Comparison of ENCODE assay signal across 25 mouse cellular contexts in the genomic region with DNA sequence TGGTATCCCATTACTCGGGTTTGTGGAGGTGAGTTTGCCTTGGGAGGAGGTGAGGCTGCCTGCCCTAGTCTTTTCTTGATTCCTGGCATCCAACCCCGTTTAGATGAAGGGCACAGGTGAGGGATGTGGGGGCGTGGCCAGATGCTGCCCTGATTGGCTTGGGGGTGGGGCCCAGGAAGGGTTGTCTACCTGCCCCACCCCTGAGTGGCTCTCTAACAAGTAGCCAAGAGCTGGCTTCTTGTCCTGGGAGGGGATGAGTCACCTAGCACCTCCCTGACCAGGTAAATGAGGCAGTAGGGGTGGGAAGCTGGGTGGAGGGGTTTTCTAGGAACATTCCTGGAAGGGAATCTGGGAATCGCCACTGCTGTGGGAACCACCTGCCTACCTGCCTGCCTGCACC.
DNase-seq lines count a peak whose midpoint lies in the region; ATAC-seq lines count a peak whose summit lies in the region.
"Had no signal": no experiment of that assay in that cellular context is flagged by ENCODE, and none has a peak within 500 bp of the region (broad histone marks: within the 10 kb centered on the region; RNA-seq: fewer than 3 reads in every experiment).

No protein-coding gene starts in this region.

- no peak for ATAC-seq in stomach, embryonic 15.5 days (ENCODE audit: insufficient read depth, low FRiP score, low read depth)
- ATAC-seq: activated CD4-positive, CD25-positive, alpha-beta regulatory T cell, adult 4 months had no signal

- H3K27me3 ChIP-seq in stomach, embryonic 15.5 days (replicated peaks), result peaks cover 3% of the 10 kb centered on the region; the same call in 1 of the 2 replicates

- DNase-seq in kidney, postnatal 14 days, result peak; percentile 32
- no peak for DNase-seq in kidney, adult 8-10 months
- DNase-seq in urinary bladder, postnatal 25 days (ENCODE audit: low spot score), result peak; percentile 37
- DNase-seq in urinary bladder, adult 2 months (ENCODE audit: low spot score), result no peak
- DNase-seq in gastrocnemius, adult 8-10 months (ENCODE audit: low spot score in 2 of 2), result no peak
- no peak for DNase-seq in layer of hippocampus, adult 9-11 months
- DNase-seq: adrenal gland, adult 8-10 months; cerebellum, adult 2 months; cerebellum, postnatal 25 days; gastrocnemius, postnatal 36 days; heart, adult 18-20 months; heart, postnatal 4 days; kidney, adult 2 months; right cerebral cortex, postnatal 4 days had no signal

- H3K27ac ChIP-seq in stomach, embryonic 15.5 days, result peak overlapping the region; percentile 26; the same call in 1 of the 2 replicates
- H3K27ac ChIP-seq: forebrain, embryonic 13.5 days; kidney, postnatal 0 days; left cerebral cortex, adult 2 months; limb, embryonic 12.5 days; liver, embryonic 15.5 days; midbrain, embryonic 12.5 days; neural tube, embryonic 13.5 days had no signal

- no peak overlapping the region for H3K9ac ChIP-seq in stomach, embryonic 15.5 days
- H3K9ac ChIP-seq: forebrain, embryonic 13.5 days; hindbrain, embryonic 13.5 days; limb, embryonic 12.5 days; liver, embryonic 15.5 days; midbrain, embryonic 12.5 days; neural tube, embryonic 13.5 days had no signal

- H3K36me3 ChIP-seq in stomach, embryonic 15.5 days, result no peaks in the 10 kb centered on the region
- H3K36me3 ChIP-seq: hindbrain, embryonic 13.5 days; limb, embryonic 12.5 days; liver, embryonic 15.5 days; midbrain, embryonic 12.5 days; neural tube, embryonic 13.5 days had no signal

- H3K4me2 ChIP-seq in stomach, embryonic 15.5 days, result no peak overlapping the region
- H3K4me2 ChIP-seq: forebrain, embryonic 13.5 days; heart, embryonic 11.5 days; hindbrain, embryonic 13.5 days; limb, embryonic 12.5 days; liver, embryonic 15.5 days; midbrain, embryonic 12.5 days; neural tube, embryonic 13.5 days had no signal

- WGBS in stomach, embryonic 15.5 days, result 58% methylated on average over 4 of the region's 4 CpGs

- no peak overlapping the region for H3K4me3 ChIP-seq in stomach, embryonic 15.5 days (replicated peaks)
- H3K4me3 ChIP-seq: forebrain, embryonic 13.5 days; hindbrain, embryonic 13.5 days; left cerebral cortex, adult 2 months; limb, embryonic 12.5 days; liver, embryonic 15.5 days; midbrain, embryonic 12.5 days; neural tube, embryonic 13.5 days had no signal

- H3K9me3 ChIP-seq in stomach, embryonic 15.5 days, result no peaks in the 10 kb centered on the region
- H3K9me3 ChIP-seq: forebrain, embryonic 13.5 days; hindbrain, embryonic 13.5 days; limb, embryonic 12.5 days; liver, embryonic 15.5 days; midbrain, embryonic 12.5 days; neural tube, embryonic 13.5 days had no signal

- peaks cover 29% of the 10 kb centered on the region for H3K4me1 ChIP-seq in stomach, embryonic 15.5 days
- H3K4me1 ChIP-seq: liver, embryonic 15.5 days had no signal

Comparison
In these comparisons a context has a peak if more than half of its experiments do, and no peak if none do; other contexts are left out.
1. DNase-seq: peak in kidney, postnatal 14 days (single experiment) and urinary bladder, postnatal 25 days (single experiment); none in kidney, adult 8-10 months (0 of 2), urinary bladder, adult 2 months (single experiment), gastrocnemius, adult 8-10 months (0 of 2) and layer of hippocampus, adult 9-11 months (single experiment).